Mouse (Mus musculus): ENCODE data around the gene Vmn1r70. TPM values are rescaled to one million over a fixed set of nuclear protein-coding genes. Genes with fewer than 3 reads are reported as not detected.

The Vmn1r70 gene
- polyA plus RNA-seq (2014; fragmentation: Illumina TruSeq; extraction: RNeasy Lipid Tissue Mini Kit (QIAGEN cat#74804); ENCODE audit: low read depth, low replicate concordance) = not detected

GRCm38 (mm10) chr7:10631232-10631631, at the start of gene Vmn1r70:
Gene Vmn1r70 (plus strand): TSS chr7:10631532.

GRCm38 (mm10) chr7:10613559-10613958, 17.8 kb upstream of the Vmn1r70 start, which contains the start of gene Vmn1r69:
Gene Vmn1r69 (minus strand): TSS chr7:10613659.

Other genes starting within 250 kb of the Vmn1r70 start
- not detected for gene Vmn1r67, start 188.2 kb upstream of the Vmn1r70 start, polyA plus RNA-seq (2014; fragmentation: Illumina TruSeq; extraction: RNeasy Lipid Tissue Mini Kit (QIAGEN cat#74804); ENCODE audit: low read depth, low replicate concordance)
- 1.2 TPM for gene Zik1, start 136.1 kb upstream of the Vmn1r70 start, polyA plus RNA-seq (2014; fragmentation: Illumina TruSeq; extraction: RNeasy Lipid Tissue Mini Kit (QIAGEN cat#74804); ENCODE audit: low read depth, low replicate concordance)
- not detected for gene Vmn1r68, start 73.0 kb upstream of the Vmn1r70 start, polyA plus RNA-seq (2014; fragmentation: Illumina TruSeq; extraction: RNeasy Lipid Tissue Mini Kit (QIAGEN cat#74804); ENCODE audit: low read depth, low replicate concordance)
- not detected for gene Vmn1r69, start 17.9 kb upstream of the Vmn1r70 start, polyA plus RNA-seq (2014; fragmentation: Illumina TruSeq; extraction: RNeasy Lipid Tissue Mini Kit (QIAGEN cat#74804); ENCODE audit: low read depth, low replicate concordance)
- gene Nlrp4b, start 56.3 kb downstream of the Vmn1r70 start, polyA plus RNA-seq (2014; fragmentation: Illumina TruSeq; extraction: RNeasy Lipid Tissue Mini Kit (QIAGEN cat#74804); ENCODE audit: low read depth, low replicate concordance) = not detected
- gene Vmn1r71, start 122.8 kb downstream of the Vmn1r70 start, polyA plus RNA-seq (2014; fragmentation: Illumina TruSeq; extraction: RNeasy Lipid Tissue Mini Kit (QIAGEN cat#74804); ENCODE audit: low read depth, low replicate concordance) = not detected

All from adipose tissue, adult 10 weeks (tissue).